Mouse (Mus musculus) macrophage (primary cell): ENCODE measurements around the gene Atp10b. TPM values are rescaled to one million over a fixed set of nuclear protein-coding genes. Genes with fewer than 3 reads are reported as not detected.
"Not testable (repeated sequence)": the region's sequence is repeated elsewhere in the genome, so short reads cannot be mapped to it uniquely, and the experiment has no call there.

Experiments
- H3K27ac ChIP-seq: fragments of 350-480 bp; formaldehyde crosslinking; 2 replicates; pipeline ENCODE4 v1.9.0; 2021
- H3K36me3 ChIP-seq: fragments of 350-480 bp; formaldehyde crosslinking; 2 replicates; pipeline ENCODE4 v1.9.0; 2021; ENCODE audit errors: inconsistent target
- H3K4me3 ChIP-seq: fragments of 350-480 bp; formaldehyde crosslinking; 2 replicates; pipeline ENCODE4 v1.9.0; 2021; ENCODE audit errors: inconsistent target
- H3K79me2 ChIP-seq: fragments of 350-480 bp; formaldehyde crosslinking; 2 replicates; pipeline ENCODE4 v1.9.0; 2021; ENCODE audit errors: inconsistent target
- WGBS: methylation state at CpG from one replicate; pipeline ENCODE4 v1.1.7; 2026; ENCODE audit warnings: inconsistent platforms; ENCODE audit not compliant: missing documents; 5-methylcytosine and 5-hydroxymethylcytosine counted together
- polyA plus RNA-seq: library from polyadenylated mRNA; stranded (reverse); fragments of 250-400 nt; gene quantifications from 3 replicates; pipeline ENCODE4 v1.2.4, GENCODE M21; 2018; ENCODE audit warnings: inconsistent platforms
- total RNA-seq, 78 experiments: library from RNA; depleted of rRNA; stranded (reverse); fragments of 250-400 nt; gene quantifications; 1 replicate in 9 of 78; 2 replicates in 24 of 78; 3 replicates in 43 of 78; 4 replicates in 2 of 78; pipeline ENCODE4 v1.2.4; 2018; ENCODE audit warnings: inconsistent platforms in 56 of 78

Atp10b gene
- not detected for total RNA-seq (2018; cell fraction: chromatin; rRNA removed)
- total RNA-seq (2018; cell fraction: cytosol; rRNA removed), result not detected
- not detected for total RNA-seq (2018; cell fraction: nucleus; rRNA removed)
- not detected in 3 replicates for polyA plus RNA-seq

DNA sequence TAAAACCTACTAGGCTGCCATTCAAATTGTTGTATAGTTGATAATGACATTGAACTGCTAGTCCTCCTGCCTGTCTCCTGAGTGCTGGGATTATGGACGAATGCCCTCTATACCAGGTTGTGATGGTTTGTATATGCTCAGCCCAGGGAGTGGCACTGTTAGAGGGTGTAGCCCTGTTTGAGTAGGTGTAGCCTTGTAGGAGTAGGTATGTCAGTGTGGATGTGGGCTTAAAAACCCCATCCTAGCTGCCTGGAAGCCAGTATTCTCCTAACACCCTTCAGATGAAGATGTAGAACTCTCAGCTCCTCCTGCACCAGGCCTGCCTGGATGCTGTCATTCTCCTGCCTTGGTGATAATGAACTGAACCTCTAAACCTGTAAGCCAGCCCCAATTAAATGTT, at the start of gene Atp10b:
TSS of gene Atp10b (plus strand) at position 301 of the 400 bp plus-strand sequence.
- WGBS, result 40% methylated on average over 1 of the region's 1 CpGs
- H3K27ac ChIP-seq, result no peak within 1 kb of the TSS
- H3K36me3 ChIP-seq, result no peaks in the 10 kb centered on the region
- no peak within 1 kb of the TSS for H3K4me3 ChIP-seq
- H3K79me2 ChIP-seq, result no peaks in the 10 kb centered on the region

DNA sequence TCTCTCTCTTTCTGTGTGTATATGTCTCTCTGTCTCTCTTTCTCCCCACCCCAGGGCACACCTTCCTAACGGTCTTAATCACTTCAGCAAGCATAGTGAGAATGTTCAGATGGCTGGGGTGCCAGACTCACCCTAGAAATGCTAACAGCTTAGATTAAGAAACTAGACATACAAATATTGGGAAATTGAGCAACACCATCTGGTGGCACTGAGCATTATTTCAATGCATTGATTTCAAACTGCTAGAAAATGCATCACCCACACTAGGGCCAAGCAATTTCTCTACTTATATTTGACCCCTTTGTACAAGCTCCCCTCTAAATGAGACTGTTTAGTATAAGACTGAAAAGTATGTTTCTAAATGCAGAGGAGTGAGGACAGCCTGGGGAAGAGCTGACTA, 48.3 kb upstream of the Atp10b start:
- WGBS, result 75% methylated on average over 1 of the region's 1 CpGs

DNA sequence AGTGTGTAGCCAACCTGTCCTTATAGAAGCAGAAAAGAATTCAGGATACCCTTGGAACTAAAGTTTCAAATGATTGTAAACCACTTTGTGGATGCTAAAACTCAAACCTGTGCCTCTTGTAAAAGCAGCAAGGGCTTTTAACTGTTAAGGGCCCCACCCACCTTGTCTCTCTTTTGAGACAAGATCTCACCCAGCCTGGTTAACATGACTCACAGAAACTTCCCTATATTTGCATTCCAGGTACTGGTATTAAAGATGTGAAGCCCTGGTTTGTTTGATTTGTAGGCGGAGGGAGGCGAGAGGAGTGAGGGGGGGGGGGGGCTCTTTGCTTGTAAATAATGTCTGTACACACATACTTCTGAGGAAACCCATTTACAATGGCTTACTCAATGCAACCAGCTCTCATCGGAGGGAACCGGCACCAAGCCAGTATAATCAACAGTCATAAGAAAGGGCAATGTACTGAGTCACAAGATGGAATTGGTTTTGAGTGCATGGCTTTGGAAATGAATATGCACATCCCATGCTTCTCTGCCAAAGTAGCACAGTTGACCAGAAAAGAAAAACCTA, 23.7 kb upstream of the Atp10b start:
- 92% methylated on average over 4 of the region's 4 CpGs for WGBS
- H3K27ac ChIP-seq, result no peak overlapping the region
- H3K79me2 ChIP-seq, result no peaks in the 10 kb centered on the region
- H3K36me3 ChIP-seq, result no peaks in the 10 kb centered on the region
- H3K4me3 ChIP-seq, result no peak overlapping the region

More for the DNA sequence above, 48.3 kb upstream of the Atp10b start:
- H3K79me2 ChIP-seq, result no peaks in the 10 kb centered on the region
- no peaks in the 10 kb centered on the region for H3K36me3 ChIP-seq
- H3K27ac ChIP-seq, result no peak overlapping the region
- H3K4me3 ChIP-seq, result no peak overlapping the region

DNA sequence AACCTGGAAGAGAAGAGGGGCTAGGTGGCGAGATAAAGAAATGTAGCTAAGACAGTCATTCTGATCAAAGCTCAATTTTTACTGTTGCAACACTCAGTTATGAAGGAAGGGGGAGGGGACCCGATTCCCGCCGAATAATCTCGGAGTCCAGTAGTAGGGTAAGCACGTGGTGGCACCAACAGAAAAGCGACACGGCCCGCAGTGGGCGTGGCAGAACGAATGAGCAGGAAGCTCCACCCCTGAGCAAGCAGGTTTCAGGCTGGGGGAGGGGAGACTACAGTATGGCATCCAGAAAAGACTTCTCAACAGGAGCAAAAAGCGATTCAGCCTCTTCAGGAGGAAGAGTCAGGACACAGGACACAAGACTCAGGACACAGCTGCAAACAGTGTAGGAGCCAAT, 23.1 kb upstream of the Atp10b start:
- H3K4me3 ChIP-seq, H3K36me3 ChIP-seq, H3K27ac ChIP-seq, H3K79me2 ChIP-seq: not testable (repeated sequence)
- WGBS, result 75% methylated on average over 10 of the region's 12 CpGs

DNA sequence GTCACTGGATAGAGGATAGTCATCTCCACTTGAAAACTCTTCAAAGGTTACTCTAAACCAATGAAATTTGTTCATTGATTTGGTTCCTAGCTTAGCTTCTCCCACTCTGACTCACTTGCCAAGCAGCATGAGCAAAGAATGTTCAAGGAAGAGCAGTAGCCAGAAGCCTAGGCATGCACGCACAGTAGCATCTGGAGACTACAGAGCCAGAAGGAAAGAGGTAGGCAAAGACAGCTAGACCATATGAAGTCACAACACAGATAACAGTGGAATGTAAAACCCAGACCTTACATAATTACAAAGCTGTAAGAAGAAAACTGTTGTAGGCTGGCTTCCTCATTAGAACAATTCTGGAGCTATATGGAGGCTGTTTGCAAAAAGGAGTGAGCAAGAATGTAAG, 8.4 kb upstream of the Atp10b start:
- Histone ChIP-seq H3K79me2 (no peaks in the 10 kb centered on the region), H3K27ac (no peak overlapping the region), H3K36me3 (no peaks in the 10 kb centered on the region), H3K4me3 (no peak overlapping the region)
- WGBS, result 83% methylated on average over 1 of the region's 1 CpGs

DNA sequence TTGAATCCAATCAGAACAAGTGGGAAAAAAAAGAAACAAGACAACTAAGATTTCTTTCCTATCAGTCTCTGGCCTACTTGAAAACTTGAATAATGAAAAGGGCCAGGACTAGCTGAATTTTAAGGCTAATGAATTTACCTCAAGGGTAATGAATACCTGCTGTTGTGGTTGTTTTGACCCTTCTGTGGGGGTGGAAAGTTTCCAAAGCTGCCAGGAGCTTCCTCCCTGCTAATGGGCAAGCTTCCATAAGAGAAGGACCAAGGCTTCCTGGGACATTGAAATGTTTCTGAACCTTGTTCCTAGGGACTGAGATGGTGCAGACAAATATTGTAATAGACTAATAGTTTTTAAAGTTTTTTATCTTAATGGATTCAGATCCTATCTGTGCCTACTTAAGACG, 6.9 kb upstream of the Atp10b start:
- Histone ChIP-seq H3K27ac (no peak overlapping the region), H3K4me3 (no peak overlapping the region), H3K36me3 (no peaks in the 10 kb centered on the region), H3K79me2 (no peaks in the 10 kb centered on the region)
- WGBS, result 64% methylated on average over 1 of the region's 1 CpGs

DNA sequence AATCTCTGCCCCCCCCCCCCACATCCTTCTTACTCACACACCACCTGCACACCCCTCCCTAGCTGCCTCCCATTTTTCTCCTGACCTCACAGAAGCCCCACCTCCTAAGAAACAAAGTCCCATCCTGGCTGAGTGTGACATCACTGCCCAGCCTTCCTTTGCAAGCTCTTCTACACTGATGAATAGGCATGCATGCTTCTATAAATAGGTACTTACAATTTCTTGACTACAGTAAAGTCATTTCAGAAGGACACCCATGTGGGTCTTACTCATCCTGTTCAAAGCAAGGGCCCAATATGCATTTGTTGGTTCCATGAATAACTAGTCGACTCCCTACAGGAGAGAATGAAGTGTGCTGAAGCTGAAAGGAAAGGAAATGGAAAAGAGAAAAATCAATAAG, 5.5 kb upstream of the Atp10b start:
- no peak overlapping the region for H3K4me3 ChIP-seq
- H3K27ac ChIP-seq, result no peak overlapping the region
- no peaks in the 10 kb centered on the region for H3K79me2 ChIP-seq
- WGBS, result 73% methylated on average over 1 of the region's 1 CpGs
- H3K36me3 ChIP-seq, result no peaks in the 10 kb centered on the region

DNA sequence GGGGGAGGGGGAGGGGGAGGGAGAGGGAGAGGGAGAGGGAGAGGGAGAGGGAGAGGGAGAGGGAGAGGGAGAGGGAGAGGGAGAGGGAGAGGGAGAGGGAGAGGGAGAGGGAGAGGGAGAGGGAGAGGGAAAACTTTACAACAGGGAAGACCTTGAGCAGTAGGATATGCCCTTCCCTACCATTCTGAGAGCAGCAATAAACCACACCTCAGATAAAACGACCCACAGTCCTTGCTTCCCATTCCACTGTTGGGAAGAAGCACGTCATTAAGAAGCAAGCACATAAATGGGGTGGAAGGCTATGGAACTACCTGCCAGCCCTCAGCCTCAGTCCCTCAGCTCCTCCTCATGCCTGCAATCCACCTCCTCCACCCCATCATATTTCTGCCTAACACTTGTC, 4.8 kb upstream of the Atp10b start:
- not testable (repeated sequence) for H3K79me2 ChIP-seq, H3K36me3 ChIP-seq, H3K27ac ChIP-seq, H3K4me3 ChIP-seq
- 19% methylated on average over 2 of the region's 2 CpGs for WGBS

DNA sequence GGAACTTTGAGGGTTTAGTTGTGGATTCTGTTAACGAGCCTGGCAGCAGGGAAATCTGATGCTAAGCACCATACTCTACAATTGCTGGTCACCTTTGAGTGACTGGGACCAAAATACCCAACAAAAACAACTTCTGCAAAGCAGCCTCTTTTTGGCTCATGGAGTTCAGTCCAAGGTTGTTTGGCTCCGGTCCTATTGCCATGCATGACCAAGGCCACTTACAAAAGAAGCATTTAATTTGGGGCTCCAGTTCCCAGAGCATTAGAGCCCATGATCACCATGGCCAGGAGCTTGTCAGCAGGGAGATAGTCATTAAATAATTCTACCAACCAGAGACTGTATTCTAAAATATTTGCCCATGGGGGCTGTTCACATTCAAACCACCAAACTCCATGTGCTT, 2.3 kb upstream of the Atp10b start:
- 76% methylated on average over 2 of the region's 2 CpGs for WGBS
- H3K36me3 ChIP-seq, result no peaks in the 10 kb centered on the region
- no peak overlapping the region for H3K27ac ChIP-seq

DNA sequence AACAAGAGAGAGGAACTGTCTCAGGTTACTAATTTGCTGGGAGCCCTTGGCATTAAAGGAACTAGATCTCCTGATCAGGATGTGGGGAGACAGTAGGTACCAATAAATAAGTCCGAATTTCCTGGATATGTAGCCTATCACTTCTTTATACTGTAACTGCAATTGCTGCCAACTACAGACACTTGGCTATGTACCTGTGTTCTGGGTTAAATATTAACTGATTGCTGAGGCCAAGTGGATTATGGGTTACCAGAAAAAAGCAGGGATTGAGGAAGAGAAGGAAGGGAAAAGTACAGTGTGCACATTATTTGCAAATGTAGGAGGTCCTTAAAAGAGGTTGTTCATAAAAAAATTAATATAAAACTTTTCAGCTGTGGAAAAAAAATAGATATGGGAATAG, 1.3 kb upstream of the Atp10b start:
- H3K27ac ChIP-seq, result no peak overlapping the region
- WGBS, result 60% methylated on average over 1 of the region's 1 CpGs
- no peaks in the 10 kb centered on the region for H3K36me3 ChIP-seq
- no peaks in the 10 kb centered on the region for H3K79me2 ChIP-seq
- no peak overlapping the region for H3K4me3 ChIP-seq

More for the DNA sequence above, 2.3 kb upstream of the Atp10b start:
- H3K4me3 ChIP-seq, result no peak overlapping the region
- H3K79me2 ChIP-seq, result no peaks in the 10 kb centered on the region

DNA sequence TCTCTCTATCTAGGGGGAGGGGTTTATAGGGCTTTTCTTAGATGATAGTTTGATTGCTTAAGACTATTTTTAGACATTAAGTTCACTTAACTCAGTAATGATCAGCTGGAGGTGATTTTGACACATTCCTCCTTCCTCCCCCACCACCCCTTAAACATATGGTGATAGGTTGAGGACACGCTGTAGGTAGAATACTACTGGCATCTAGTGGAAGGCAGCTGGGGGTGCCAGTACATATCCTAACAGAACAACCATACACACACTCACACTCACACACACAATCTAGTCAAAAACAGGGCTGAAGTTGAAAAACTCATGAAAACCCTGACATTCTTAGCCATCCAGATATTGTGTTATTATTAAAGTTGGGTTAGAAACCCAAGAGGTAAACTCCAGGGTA, 5.3 kb downstream of the Atp10b start:
- H3K4me3 ChIP-seq, result no peak overlapping the region
- 89% methylated on average over 1 of the region's 1 CpGs for WGBS
- H3K36me3 ChIP-seq, result no peaks in the 10 kb centered on the region
- no peak overlapping the region for H3K27ac ChIP-seq
- no peaks in the 10 kb centered on the region for H3K79me2 ChIP-seq

DNA sequence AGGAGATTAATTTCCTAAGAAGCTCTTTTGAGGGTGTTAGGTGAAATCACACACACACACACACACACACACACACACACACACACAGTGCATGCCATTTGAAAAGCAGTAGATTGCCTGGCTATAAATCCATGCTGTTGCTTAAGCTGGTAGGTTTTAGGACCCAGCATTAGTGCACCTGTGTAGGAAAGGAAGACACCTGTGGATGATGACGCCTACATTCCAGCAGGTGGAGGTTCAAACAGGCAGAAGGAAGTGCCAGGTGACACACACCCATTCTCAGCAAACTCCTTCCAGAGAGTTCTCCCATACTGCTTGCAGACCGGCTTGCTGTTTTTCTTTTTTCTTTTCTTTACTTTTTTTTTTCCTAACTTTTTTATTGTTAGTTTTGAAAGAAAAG, 5.7 kb downstream of the Atp10b start:
- H3K36me3 ChIP-seq, result no peaks in the 10 kb centered on the region
- WGBS, result 68% methylated on average over 2 of the region's 2 CpGs
- no peak overlapping the region for H3K4me3 ChIP-seq
- no peak overlapping the region for H3K27ac ChIP-seq
- no peaks in the 10 kb centered on the region for H3K79me2 ChIP-seq

DNA sequence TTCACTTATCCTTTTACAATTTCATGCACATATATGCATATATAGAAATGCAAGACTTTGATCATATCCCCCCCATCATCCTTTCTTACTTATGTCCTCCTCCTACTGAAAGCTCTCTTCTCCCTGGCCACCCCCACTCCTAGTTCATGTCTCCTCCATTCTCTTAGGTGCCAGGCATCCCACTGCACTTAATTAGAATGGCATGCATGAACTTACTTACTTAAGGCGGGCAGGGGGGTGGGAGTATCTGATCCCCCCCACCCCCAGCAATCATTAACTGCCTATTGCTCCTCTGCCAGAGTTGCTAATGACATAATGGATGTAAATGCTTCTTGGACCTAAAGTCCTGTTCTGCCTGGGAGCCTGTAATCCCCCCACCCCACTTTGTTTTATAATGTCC, 9.1 kb downstream of the Atp10b start:
- Histone ChIP-seq H3K36me3 (no peaks in the 10 kb centered on the region), H3K79me2 (no peaks in the 10 kb centered on the region), H3K4me3 (no peak overlapping the region), H3K27ac (no peak overlapping the region)
- 100% methylated on average over 1 of the region's 1 CpGs for WGBS

DNA sequence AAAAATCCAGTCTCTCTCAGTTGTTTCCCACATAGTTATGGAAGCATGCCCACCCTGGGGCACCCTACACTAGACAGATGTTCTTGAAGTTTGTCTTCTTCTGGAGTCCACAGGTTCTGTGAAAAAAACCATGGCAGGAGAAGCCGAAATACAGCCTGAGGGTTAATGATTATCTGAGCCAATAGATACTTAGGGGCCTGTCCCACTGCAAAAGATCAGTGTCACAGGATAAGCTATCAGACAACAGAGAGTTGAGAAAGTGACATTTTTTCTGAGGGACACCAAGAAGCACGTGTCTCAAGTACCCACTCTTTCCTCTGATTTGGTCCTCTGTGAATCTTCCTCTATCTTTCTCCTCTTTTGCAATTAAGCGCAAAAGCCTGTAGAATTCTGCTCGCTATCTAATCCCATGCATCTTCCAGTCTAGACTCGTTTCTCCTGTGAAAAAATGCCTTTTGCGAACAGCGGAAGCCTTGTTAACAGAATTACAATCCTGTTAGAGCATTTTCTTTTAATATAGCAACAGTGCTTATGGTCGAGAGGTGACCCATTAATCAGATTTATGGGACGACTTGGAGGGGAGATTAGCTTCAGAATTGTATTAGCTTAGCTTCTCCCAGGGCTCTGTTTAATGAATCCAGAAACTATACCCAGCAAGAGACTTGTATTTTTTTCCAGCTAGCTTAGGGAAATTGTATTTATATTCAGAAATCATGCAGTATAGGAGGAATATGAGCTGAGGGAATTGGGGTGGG, 10.7 kb downstream of the Atp10b start:
- H3K27ac ChIP-seq, result no peak overlapping the region
- no peaks in the 10 kb centered on the region for H3K36me3 ChIP-seq
- H3K79me2 ChIP-seq, result no peaks in the 10 kb centered on the region
- 83% methylated on average over 9 of the region's 9 CpGs for WGBS
- H3K4me3 ChIP-seq, result no peak overlapping the region

DNA sequence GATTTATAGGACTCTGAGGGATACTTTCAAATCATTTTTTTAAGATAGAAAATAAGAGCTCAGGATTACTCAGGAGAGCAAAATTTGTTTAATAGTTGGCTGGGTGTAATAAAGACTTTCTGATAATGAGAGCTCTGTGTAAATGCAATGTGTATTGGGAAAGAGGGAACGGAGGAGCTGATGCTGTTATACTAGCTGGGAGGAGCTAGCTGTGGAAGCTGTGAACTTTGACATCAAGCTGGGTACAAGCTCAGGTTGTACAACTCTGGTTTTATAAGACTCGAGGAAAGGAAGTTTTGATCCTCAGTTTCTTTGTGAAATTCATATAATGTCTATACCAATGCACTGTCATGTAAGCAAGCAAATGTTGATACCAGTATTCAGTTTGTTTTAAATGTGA, 20.9 kb downstream of the Atp10b start:
- H3K27ac ChIP-seq, result no peak overlapping the region
- no peaks in the 10 kb centered on the region for H3K79me2 ChIP-seq
- no peaks in the 10 kb centered on the region for H3K36me3 ChIP-seq
- 65% methylated on average over 2 of the region's 2 CpGs for WGBS
- no peak overlapping the region for H3K4me3 ChIP-seq
